Mouse (Mus musculus): ENCODE results near the gene Def6. TPM values are rescaled to one million over a fixed set of nuclear protein-coding genes. Genes with fewer than 3 reads are reported as not detected.

The Def6 gene
- 10.4 TPM for polyA plus RNA-seq (2014; fragmentation: Illumina TruSeq; extraction: RNeasy Lipid Tissue Mini Kit (QIAGEN cat#74804); ENCODE audit: low read depth, low replicate concordance)

DNA sequence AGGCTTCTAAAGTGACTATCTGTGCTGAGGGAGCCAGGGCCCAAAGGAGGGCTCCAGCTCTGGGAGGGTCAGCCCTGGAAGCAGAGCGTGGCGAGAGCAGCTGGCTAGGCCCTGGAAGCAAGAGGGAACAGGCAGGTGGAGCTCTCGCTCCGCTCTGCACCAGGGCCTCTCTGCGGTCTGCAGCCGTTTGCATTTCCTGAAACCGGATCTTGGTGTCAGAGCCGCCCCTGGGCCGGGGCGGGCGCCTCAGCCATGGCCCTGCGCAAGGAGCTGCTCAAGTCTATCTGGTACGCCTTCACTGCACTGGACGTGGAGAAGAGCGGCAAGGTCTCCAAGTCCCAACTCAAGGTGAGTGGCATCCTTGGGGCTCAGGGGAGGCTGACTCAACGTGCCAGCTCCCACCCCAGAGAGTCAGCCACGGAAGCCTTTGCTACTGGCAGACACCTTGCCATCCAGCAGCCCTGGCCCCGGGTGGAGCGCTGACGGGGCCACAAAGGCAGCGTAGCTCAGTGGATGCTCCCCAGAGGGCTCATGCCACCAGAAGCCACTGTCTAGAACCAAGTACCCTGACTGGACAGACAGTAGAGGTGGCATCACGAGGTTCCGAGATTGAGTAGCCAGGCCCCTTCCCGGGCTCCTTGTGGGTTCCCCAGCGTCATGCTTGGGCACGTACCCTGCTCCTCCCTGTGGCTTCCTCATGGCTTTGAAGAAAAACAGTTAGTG, at the start of gene Def6:
TSS of gene Def6 (plus strand) at position 188 of the 723 bp plus-strand sequence.

DNA sequence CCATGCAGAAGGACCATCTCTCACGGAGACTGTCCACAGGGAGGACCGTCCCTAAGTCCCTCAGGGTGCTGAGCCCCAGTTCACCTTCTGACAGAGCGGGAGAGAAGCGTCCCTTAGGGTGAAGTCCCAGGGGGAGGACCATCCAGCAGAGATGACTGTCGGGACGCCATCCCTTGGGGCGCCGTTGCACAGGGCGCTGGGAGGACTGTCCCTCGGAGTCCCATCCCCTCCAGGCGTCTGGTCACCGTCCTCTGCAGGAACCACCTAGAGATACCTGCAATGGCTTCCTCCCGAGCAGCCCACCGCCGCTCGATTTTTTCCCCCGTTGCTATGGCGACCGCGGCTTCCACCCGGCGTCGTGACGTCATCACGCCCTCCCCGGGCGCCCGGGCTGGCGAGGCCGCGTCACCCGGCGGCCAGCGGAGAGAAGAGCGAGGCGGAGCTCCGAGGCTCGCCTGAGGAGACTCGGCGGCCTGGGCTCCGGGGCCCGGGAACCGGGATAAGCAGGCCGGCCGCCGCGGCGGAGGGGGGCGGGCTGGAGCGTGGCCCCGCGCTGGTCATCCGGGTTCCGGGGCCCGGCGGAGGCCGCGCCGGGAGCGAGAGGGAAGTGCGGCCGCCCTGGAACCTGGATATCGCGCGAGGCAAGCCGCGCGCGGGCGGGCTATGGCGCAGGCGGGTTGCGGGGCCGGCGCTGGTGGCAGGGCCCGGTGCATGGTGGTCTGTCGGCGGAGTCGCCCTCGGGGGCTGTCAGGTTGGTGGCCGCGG, 30.6 kb upstream of the Def6 start, which contains the start of gene Zfp523:
TSS of gene Zfp523 (plus strand) at position 355 of the 765 bp plus-strand sequence.

DNA sequence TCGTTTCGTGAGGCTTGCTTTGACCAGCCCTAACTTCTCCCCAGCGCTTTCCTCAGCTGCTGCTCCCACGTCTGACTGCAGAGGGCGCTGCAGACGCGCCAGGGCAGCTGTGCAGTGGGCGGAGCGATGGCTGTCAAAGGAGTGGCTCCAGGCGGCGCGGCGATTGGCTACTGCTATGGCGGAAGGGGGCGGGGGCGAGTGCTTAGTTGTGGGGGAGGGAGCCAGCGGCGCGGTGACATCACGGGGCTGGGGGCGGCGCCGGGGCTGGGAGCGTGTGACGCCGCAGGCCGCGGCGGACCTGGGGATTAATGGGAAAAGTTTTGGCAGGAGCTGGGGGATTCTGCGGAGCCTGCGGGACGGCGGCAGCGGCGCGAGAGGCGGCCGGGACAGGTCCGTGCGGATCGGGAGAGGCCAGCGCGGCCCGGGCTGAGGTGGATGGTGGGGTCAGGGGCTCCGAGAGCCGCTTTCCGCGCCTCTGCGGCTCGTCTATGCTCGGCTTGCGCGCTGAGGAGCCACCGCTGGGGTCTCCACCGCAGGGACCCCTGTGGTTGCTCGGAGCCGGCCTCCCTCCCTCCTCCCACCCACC, 25.0 kb downstream of the Def6 start, which contains the start of gene Ppard:
TSS of gene Ppard (plus strand) at position 226 of the 586 bp plus-strand sequence.

Other genes starting within 250 kb of the Def6 start
- gene Tcp11, start 127.1 kb upstream of the Def6 start, polyA plus RNA-seq (2014; fragmentation: Illumina TruSeq; extraction: RNeasy Lipid Tissue Mini Kit (QIAGEN cat#74804); ENCODE audit: low read depth, low replicate concordance) = 61.6 TPM
- gene Scube3, start 65.6 kb upstream of the Def6 start, polyA plus RNA-seq (2014; fragmentation: Illumina TruSeq; extraction: RNeasy Lipid Tissue Mini Kit (QIAGEN cat#74804); ENCODE audit: low read depth, low replicate concordance) = 2.4 TPM
- gene Zfp523, start 30.6 kb upstream of the Def6 start, polyA plus RNA-seq (2014; fragmentation: Illumina TruSeq; extraction: RNeasy Lipid Tissue Mini Kit (QIAGEN cat#74804); ENCODE audit: low read depth, low replicate concordance) = 56.6 TPM
- 33.6 TPM for gene Ppard, start 24.9 kb downstream of the Def6 start, polyA plus RNA-seq (2014; fragmentation: Illumina TruSeq; extraction: RNeasy Lipid Tissue Mini Kit (QIAGEN cat#74804); ENCODE audit: low read depth, low replicate concordance)
- gene Fance, start 105.7 kb downstream of the Def6 start, polyA plus RNA-seq (2014; fragmentation: Illumina TruSeq; extraction: RNeasy Lipid Tissue Mini Kit (QIAGEN cat#74804); ENCODE audit: low read depth, low replicate concordance) = 22.9 TPM
- 938 TPM for gene Rpl10a, start 120.7 kb downstream of the Def6 start, polyA plus RNA-seq (2014; fragmentation: Illumina TruSeq; extraction: RNeasy Lipid Tissue Mini Kit (QIAGEN cat#74804); ENCODE audit: low read depth, low replicate concordance)
- gene Tead3, start 143.0 kb downstream of the Def6 start, polyA plus RNA-seq (2014; fragmentation: Illumina TruSeq; extraction: RNeasy Lipid Tissue Mini Kit (QIAGEN cat#74804); ENCODE audit: low read depth, low replicate concordance) = 20.9 TPM
- gene Tulp1, start 157.4 kb downstream of the Def6 start, polyA plus RNA-seq (2014; fragmentation: Illumina TruSeq; extraction: RNeasy Lipid Tissue Mini Kit (QIAGEN cat#74804); ENCODE audit: low read depth, low replicate concordance) = 0.57 TPM